Mouse (Mus musculus): ENCODE measurements around the gene Ly6g6c.
A peak's percentile ranks its signal among the peaks of the same experiment; 100 is the strongest.

Ly6g6c gene

DNA sequence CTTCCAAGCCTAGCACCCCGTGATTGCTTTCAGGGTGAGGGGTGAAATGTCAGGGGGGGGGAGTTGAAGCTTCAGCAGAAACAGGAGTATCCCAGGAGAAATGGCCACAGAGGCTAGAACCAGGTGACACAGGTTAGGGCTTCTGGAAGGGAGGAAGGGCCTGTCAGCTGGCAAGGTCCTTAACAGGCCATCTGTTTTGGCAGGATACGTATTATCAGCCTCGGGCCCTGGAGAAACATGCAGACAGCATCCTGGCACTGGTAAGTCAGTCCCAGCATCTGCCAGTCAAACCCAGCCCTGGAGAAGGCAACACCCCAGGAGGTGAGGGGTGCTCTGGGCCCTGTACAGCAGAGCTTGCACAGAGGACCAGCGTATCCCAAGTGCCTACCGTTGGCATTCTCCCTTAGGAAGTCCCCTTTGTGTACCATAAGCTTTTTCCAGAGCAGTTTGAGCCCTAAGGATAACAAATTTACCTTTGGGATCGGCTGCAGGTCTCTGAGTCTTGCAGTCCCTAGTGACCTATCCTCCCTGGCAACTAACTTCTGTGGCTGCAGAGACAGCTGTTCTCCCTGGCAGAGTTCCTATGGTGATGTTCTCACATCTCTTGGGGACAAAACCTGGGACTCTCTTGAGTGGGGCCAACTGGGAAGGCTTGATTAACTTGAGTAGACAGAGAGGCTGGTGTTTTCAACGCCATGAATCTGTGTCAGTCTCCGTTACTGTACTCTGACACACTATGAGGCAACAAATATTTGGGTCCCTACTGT is 25.2 kb downstream of the Ly6g6c start:
- no peak for TF ChIP-seq NANOG (IDR thresholded peaks at IDR 0.05; ENCODE audit: borderline replicate concordance, low read length)
- peaks cover 49% of the 10 kb centered on the region for H3K36me3 ChIP-seq (ENCODE audit: insufficient read depth, low read length)
- no peaks in the 10 kb centered on the region for H3K9me3 ChIP-seq (ENCODE audit: low read length)
- no peaks in the 10 kb centered on the region for H3K27me3 ChIP-seq (ENCODE audit: insufficient read depth, low read length)
- peak overlapping the region; percentile 88 for H3K4me3 ChIP-seq (replicated peaks; ENCODE audit: low read length)
- H3K4me1 ChIP-seq (replicated peaks; ENCODE audit: low read depth, low read length), result peaks cover 36% of the 10 kb centered on the region

- Histone ChIP-seq H3K36me3 (ENCODE audit: insufficient read depth, low read length) (peaks cover 71% of the 10 kb centered on the region), H3K9me3 (ENCODE audit: low read length) (no peaks in the 10 kb centered on the region), H3K4me1 (replicated peaks; ENCODE audit: low read depth, low read length) (peaks cover 57% of the 10 kb centered on the region), H3K4me3 (replicated peaks; ENCODE audit: low read length) (no peak overlapping the region), H3K27me3 (ENCODE audit: insufficient read depth, low read length) (no peaks in the 10 kb centered on the region)
- TF ChIP-seq POU5F1 (IDR thresholded peaks at IDR 0.05; ENCODE audit: borderline replicate concordance, low read length) (no peak), CTCF (conservative IDR thresholded peaks at IDR 0.05; ENCODE audit: low read length) (no peak), NANOG (IDR thresholded peaks at IDR 0.05; ENCODE audit: borderline replicate concordance, low read length) (no peak)
Observed at GRCm38 (mm10) chr17:35092403-35093198, 27.4 kb downstream of the Ly6g6c start.

DNA sequence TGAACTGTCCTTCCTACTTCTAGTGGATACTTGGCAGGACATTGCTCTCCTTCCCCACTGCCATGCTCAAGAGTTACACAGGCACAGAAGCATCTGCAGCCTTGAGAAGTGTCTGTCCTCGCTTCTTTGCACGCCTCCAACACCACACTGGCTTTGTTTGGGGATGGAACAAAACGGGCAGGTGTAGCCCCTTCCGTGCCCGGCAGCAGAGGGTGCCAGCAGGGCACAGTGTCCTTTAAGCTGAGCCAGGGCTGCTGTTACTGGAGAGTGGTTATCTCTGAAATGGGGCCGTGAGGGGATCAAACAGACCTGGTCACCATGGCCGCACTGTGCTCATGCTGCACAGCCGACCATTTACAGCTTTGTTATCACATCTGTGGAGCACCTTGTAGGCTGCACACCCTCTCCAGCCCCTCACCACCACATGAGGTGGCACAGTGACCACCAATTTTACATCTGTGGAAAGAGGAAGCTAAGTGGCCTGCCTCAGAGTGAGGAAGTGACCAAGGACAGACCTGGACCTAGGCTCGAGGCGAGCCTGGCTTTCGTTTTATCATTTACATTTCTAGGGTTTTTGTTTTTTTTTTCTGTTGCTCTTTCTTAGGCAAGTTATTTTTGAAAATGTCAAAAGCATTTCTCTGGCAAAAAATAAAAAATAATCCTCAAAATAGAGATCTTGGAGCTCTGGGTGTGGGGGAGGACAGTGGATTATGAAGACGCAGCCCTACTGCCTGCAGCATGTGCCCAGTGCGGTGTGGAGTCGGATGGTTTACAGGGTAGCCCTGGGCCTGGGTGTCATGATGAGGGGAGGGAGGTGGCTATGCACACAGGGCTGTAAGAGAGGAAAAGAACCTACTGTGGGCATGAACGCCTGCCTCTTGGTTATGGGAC is 29.5 kb downstream of the Ly6g6c start:
- H3K4me1 ChIP-seq (replicated peaks; ENCODE audit: low read depth, low read length), result peaks cover 68% of the 10 kb centered on the region
- TF ChIP-seq CTCF (conservative IDR thresholded peaks at IDR 0.05; ENCODE audit: low read length) (no peak), POU5F1 (IDR thresholded peaks at IDR 0.05; ENCODE audit: borderline replicate concordance, low read length) (no peak), NANOG (IDR thresholded peaks at IDR 0.05; ENCODE audit: borderline replicate concordance, low read length) (no peak)
- peaks cover 89% of the 10 kb centered on the region for H3K36me3 ChIP-seq (ENCODE audit: insufficient read depth, low read length)
- H3K4me3 ChIP-seq (replicated peaks; ENCODE audit: low read length), result no peak overlapping the region
- H3K9me3 ChIP-seq (ENCODE audit: low read length), result no peaks in the 10 kb centered on the region
- no peaks in the 10 kb centered on the region for H3K27me3 ChIP-seq (ENCODE audit: insufficient read depth, low read length)

GRCm38 (mm10) chr17:35096597-35096996 is 31.4 kb downstream of the Ly6g6c start:
- peak overlapping the region; percentile 52 for H3K4me3 ChIP-seq (replicated peaks; ENCODE audit: low read length)

GRCm38 (mm10) chr17:35097164-35097655 is 32.0 kb downstream of the Ly6g6c start:
- Histone ChIP-seq H3K4me3 (replicated peaks; ENCODE audit: low read length) (peak overlapping the region; percentile 52), H3K36me3 (ENCODE audit: insufficient read depth, low read length) (peaks cover 92% of the 10 kb centered on the region), H3K4me1 (replicated peaks; ENCODE audit: low read depth, low read length) (peaks cover 70% of the 10 kb centered on the region), H3K27me3 (ENCODE audit: insufficient read depth, low read length) (no peaks in the 10 kb centered on the region), H3K9me3 (ENCODE audit: low read length) (no peaks in the 10 kb centered on the region)
- no peak for TF ChIP-seq POU5F1 (IDR thresholded peaks at IDR 0.05; ENCODE audit: borderline replicate concordance, low read length)
- TF ChIP-seq NANOG (IDR thresholded peaks at IDR 0.05; ENCODE audit: borderline replicate concordance, low read length), result no peak
- no peak for TF ChIP-seq CTCF (conservative IDR thresholded peaks at IDR 0.05; ENCODE audit: low read length)

More at GRCm38 (mm10) chr17:35096597-35096996, 31.4 kb downstream of the Ly6g6c start:
- Histone ChIP-seq H3K4me1 (replicated peaks; ENCODE audit: low read depth, low read length) (peaks cover 68% of the 10 kb centered on the region), H3K9me3 (ENCODE audit: low read length) (no peaks in the 10 kb centered on the region), H3K36me3 (ENCODE audit: insufficient read depth, low read length) (peaks cover 91% of the 10 kb centered on the region), H3K27me3 (ENCODE audit: insufficient read depth, low read length) (no peaks in the 10 kb centered on the region)
- TF ChIP-seq NANOG (IDR thresholded peaks at IDR 0.05; ENCODE audit: borderline replicate concordance, low read length) (no peak), POU5F1 (IDR thresholded peaks at IDR 0.05; ENCODE audit: borderline replicate concordance, low read length) (no peak), CTCF (conservative IDR thresholded peaks at IDR 0.05; ENCODE audit: low read length) (no peak)

DNA sequence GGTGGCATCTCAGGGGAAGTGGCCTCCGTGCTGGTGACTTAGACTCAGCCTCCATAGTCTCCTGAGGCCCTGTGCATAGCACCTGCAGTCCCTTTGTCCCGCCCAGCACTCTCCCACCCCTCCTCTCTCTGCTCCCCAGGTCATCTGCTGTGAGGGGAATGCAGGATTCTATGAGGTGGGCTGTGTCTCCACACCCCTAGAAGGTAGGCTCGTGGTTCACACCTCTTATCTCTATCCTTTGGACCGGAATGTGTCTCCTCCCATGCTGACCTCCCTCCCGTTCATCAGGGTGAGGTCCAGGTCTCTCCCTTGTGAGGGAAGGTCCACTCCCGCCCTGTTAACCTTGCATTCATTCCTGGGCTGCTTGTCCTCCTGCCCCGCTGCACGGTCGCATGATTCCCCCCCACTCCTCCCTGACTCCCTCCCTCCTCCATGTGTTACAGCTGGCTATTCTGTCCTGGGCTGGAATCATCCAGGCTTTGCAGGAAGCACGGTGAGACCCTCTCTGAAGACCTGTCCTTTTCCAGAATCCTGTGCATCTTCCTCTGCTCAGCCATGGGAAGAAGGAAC is 35.1 kb downstream of the Ly6g6c start:
- Histone ChIP-seq H3K27me3 (ENCODE audit: insufficient read depth, low read length) (no peaks in the 10 kb centered on the region), H3K9me3 (ENCODE audit: low read length) (no peaks in the 10 kb centered on the region), H3K4me1 (replicated peaks; ENCODE audit: low read depth, low read length) (peaks cover 61% of the 10 kb centered on the region), H3K36me3 (ENCODE audit: insufficient read depth, low read length) (peaks cover 80% of the 10 kb centered on the region), H3K4me3 (replicated peaks; ENCODE audit: low read length) (peak overlapping the region; percentile 35)
- no peak for TF ChIP-seq NANOG (IDR thresholded peaks at IDR 0.05; ENCODE audit: borderline replicate concordance, low read length)
- no peak for TF ChIP-seq POU5F1 (IDR thresholded peaks at IDR 0.05; ENCODE audit: borderline replicate concordance, low read length)
- TF ChIP-seq CTCF (conservative IDR thresholded peaks at IDR 0.05; ENCODE audit: low read length), result no peak

- no peak overlapping the region for H3K4me3 ChIP-seq (replicated peaks; ENCODE audit: low read length)
- H3K36me3 ChIP-seq (ENCODE audit: insufficient read depth, low read length), result peaks cover 72% of the 10 kb centered on the region
- TF ChIP-seq POU5F1 (IDR thresholded peaks at IDR 0.05; ENCODE audit: borderline replicate concordance, low read length) (no peak), CTCF (conservative IDR thresholded peaks at IDR 0.05; ENCODE audit: low read length) (no peak), NANOG (IDR thresholded peaks at IDR 0.05; ENCODE audit: borderline replicate concordance, low read length) (no peak)
- no peaks in the 10 kb centered on the region for H3K9me3 ChIP-seq (ENCODE audit: low read length)
- no peaks in the 10 kb centered on the region for H3K27me3 ChIP-seq (ENCODE audit: insufficient read depth, low read length)
- peaks cover 64% of the 10 kb centered on the region for H3K4me1 ChIP-seq (replicated peaks; ENCODE audit: low read depth, low read length)
Observed at GRCm38 (mm10) chr17:35101161-35101560, 36.0 kb downstream of the Ly6g6c start.

All from E14TG2a.4 (cell line).